Mouse (Mus musculus) layer of hippocampus, postnatal 10 days (tissue): ENCODE results near the gene Cdk18. TPM values are rescaled to one million over a fixed set of nuclear protein-coding genes. Genes with fewer than 3 reads are reported as not detected.
A peak's percentile ranks its signal among the peaks of the same experiment; 100 is the strongest.

Experiments
- DNase-seq, 2 experiments: peaks; one replicate each; pipeline ENCODE4 v3.0.0; 2021; ENCODE audit warnings: low spot score in 2 of 2
- total RNA-seq, 2 experiments: library from RNA; stranded (reverse); gene quantifications; 2 replicates each; pipeline ENCODE4 v1.2.3; 2021

The Cdk18 gene
- total RNA-seq, 2 experiments from 2014 or later, result 19.3 to 23.4 TPM

GRCm38 (mm10) chr1:132067261-132068255, 71.9 kb downstream of the Cdk18 start, which contains the start of gene Mfsd4a:
Gene Mfsd4a (minus strand): TSS chr1:132068062.
- peak; percentile 31 to 58 for DNase-seq

DNA sequence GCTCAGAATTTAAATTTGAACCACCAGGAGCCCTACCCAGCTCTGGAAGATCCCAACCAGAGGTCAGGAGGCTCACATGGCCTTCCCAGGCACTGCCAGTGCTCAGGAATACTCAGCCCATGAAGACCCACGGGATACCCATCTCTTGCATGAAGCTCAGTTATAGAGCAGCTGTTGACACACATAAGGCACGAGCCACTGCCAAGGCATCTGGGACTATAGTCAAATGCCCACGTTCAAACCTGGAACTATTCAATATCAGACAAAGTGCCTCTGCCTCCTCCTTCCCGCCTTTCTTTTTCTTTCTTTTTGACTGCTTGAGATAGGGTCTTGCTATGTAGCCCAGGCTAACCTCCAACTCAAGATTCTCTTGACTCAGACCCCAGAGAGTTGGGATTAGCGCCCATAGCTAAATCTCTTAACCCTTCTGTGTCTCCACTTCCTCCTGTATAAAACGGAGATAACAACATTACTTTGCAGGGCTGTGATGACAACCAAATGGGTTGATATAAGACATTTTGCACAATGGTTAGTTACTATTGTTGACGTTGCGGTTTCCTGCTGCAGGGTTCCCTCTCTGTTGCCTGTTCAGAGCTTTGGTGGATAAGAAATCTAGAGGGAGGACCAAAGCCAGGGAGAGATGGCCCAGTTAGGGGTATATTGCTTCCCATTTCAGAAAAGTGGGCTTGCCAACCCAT, 73.9 kb downstream of the Cdk18 start:
- DNase-seq, result peak in 1 of 2 experiments; percentile 23

GRCm38 (mm10) chr1:132065001-132065400, 74.5 kb downstream of the Cdk18 start:
- peak in 1 of 2 experiments; percentile 23 for DNase-seq

DNA sequence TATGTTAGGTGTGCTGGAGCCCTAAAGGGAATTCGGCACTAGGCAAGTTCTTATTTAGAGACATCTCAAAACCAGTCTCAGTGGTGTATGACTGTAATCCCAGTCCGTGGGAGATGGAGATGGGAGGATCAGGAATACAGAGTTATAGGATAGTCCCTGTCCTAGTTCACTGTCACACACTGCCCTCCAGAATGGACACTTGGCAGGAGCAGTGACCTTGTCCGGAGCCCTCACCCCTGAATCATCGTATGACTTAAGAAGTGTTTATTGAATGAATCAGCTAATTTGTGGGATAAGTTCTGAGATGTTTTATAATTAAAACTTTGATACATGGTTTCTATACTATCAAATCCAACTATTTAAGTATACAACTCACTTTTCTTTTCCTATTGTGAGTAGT, 76.4 kb downstream of the Cdk18 start:
- DNase-seq, result no peak

Other genes with a start within 250 kb of the Cdk18 start
- gene Nucks1, start 229.2 kb downstream of the Cdk18 start, total RNA-seq, result 100 to 1,000 TPM; 175 to 190 TPM
- gene Slc45a3, start 176.7 kb downstream of the Cdk18 start, total RNA-seq, result under 1 TPM; 0.13 to 0.48 TPM
- 10 to 100 TPM; 60.1 to 61.6 TPM for gene Elk4, start 132.1 kb downstream of the Cdk18 start, total RNA-seq
- 10 to 100 TPM; 32.1 to 33.6 TPM for gene Mfsd4a, start 71.6 kb downstream of the Cdk18 start, total RNA-seq
- 1 to 10 TPM; 4.9 TPM for gene Lemd1, start 51.7 kb upstream of the Cdk18 start, total RNA-seq
- 1 to 10 TPM; 1.7 TPM for gene AC124108.1, start 51.8 kb upstream of the Cdk18 start, total RNA-seq
- not detected for gene Gm10188, start 90.1 kb upstream of the Cdk18 start, total RNA-seq
- gene Klhdc8a, start 158.9 kb upstream of the Cdk18 start, total RNA-seq, result 10 to 100 TPM; 11.1 to 11.5 TPM
- gene Nuak2, start 176.4 kb upstream of the Cdk18 start, total RNA-seq, result 1 to 10 TPM; 3.1 TPM